Mouse (Mus musculus): ENCODE results near the gene Sdk2.

GRCm38 (mm10) chr11:114031491-114031890 is 35.4 kb downstream of the Sdk2 start:
- TF ChIP-seq GATA1 (IDR thresholded peaks at IDR 0.05; ENCODE audit: borderline replicate concordance, low read length) (no peak), CTCF (IDR thresholded peaks at IDR 0.05; ENCODE audit: low read depth, low read length) (no peak), TAL1 (conservative IDR thresholded peaks at IDR 0.05; ENCODE audit: low read depth, low read length) (no peak), POLR2AphosphoS5 (IDR thresholded peaks at IDR 0.05; ENCODE audit: insufficient replicate concordance, low read depth, low read length) (no peak), GATA2 (IDR thresholded peaks at IDR 0.05; ENCODE audit: borderline replicate concordance, low read depth, low read length) (no peak)

Data from G1E (cell line).